Mouse (Mus musculus) midbrain, postnatal 0 days (tissue): ENCODE measurements at regions not wholly inside any gene's neighbourhood (a gene's known extent, or its start where the extent isn't known, plus 50 kb on each side); places are given as distances from the start of the nearest gene placed in this dataset.
A peak's percentile ranks its signal among the peaks of the same experiment; 100 is the strongest.

ENCODE experiments used
- ATAC-seq: fragments of 200-750 bp; cut with Nextera tagmentation; 2 replicates; pipeline ENCODE4 v1.8.0; 2017; ENCODE audit warnings: moderate number of reproducible peaks, mild to moderate bottlenecking, moderate TSS enrichment, moderate library complexity; ENCODE audit not compliant: low FRiP score
- DNase-seq: peaks from one replicate; pipeline ENCODE4 v3.0.0-alpha.2; 2015; ENCODE audit warnings: low spot score
- H3K27ac ChIP-seq: fragments of 300-500 bp; sonication (generic); 2 replicates; pipeline ENCODE4 v1.5.1; 2014; ENCODE audit warnings: low read depth, mild to moderate bottlenecking, low read length, mixed read lengths
- H3K27me3 ChIP-seq: fragments of 300-500 bp; sonication (generic); 2 replicates; pipeline ENCODE4 v1.6.1; 2014; ENCODE audit warnings: low read length, control low read depth, mixed read lengths; ENCODE audit not compliant: insufficient read depth
- H3K36me3 ChIP-seq: fragments of 300-500 bp; sonication (generic); 2 replicates; pipeline ENCODE4 v1.6.1; 2014; ENCODE audit warnings: low read length, control low read depth, mixed read lengths; ENCODE audit not compliant: insufficient read depth
- H3K4me1 ChIP-seq: fragments of 300-500 bp; sonication (generic); 2 replicates; pipeline ENCODE4 v1.6.1; 2014; ENCODE audit warnings: mild to moderate bottlenecking, control low read depth, antibody characterized with exemption, low read length, mixed read lengths; ENCODE audit not compliant: insufficient read depth
- H3K4me2 ChIP-seq: fragments of 300-500 bp; sonication (generic); 2 replicates; pipeline ENCODE4 v1.6.1; 2014; ENCODE audit warnings: low read depth, mild to moderate bottlenecking, low read length, mixed read lengths; ENCODE audit not compliant: poor library complexity, severe bottlenecking
- H3K4me3 ChIP-seq: fragments of 300-500 bp; sonication (generic); 2 replicates; pipeline ENCODE4 v1.5.1; 2014; ENCODE audit warnings: low read depth, mild to moderate bottlenecking, low read length, moderate library complexity
- H3K9ac ChIP-seq: fragments of 300-500 bp; sonication (generic); replicated peaks from 2 replicates; pipeline ENCODE4 v1.6.1; 2014; ENCODE audit warnings: mild to moderate bottlenecking, low read length, moderate library complexity, mixed read lengths; ENCODE audit not compliant: poor library complexity, severe bottlenecking
- H3K9me3 ChIP-seq: fragments of 300-500 bp; sonication (generic); 2 replicates; pipeline ENCODE4 v1.6.1; 2016; ENCODE audit warnings: low read length, control low read depth
- CTCF ChIP-seq: IDR thresholded peaks from 2 replicates; pipeline ENCODE4 v1.5.1; 2016; ENCODE audit warnings: antibody characterized with exemption, mild to moderate bottlenecking
- WGBS: fragments of 180-500 bp; shearing (Covaris S2); extraction: QIAGEN DNeasy Blood & Tissue Kit; methylation state at CpG from one replicate; pipeline ENCODE4 v1.1.7; 2014; 5-methylcytosine and 5-hydroxymethylcytosine counted together

DNA sequence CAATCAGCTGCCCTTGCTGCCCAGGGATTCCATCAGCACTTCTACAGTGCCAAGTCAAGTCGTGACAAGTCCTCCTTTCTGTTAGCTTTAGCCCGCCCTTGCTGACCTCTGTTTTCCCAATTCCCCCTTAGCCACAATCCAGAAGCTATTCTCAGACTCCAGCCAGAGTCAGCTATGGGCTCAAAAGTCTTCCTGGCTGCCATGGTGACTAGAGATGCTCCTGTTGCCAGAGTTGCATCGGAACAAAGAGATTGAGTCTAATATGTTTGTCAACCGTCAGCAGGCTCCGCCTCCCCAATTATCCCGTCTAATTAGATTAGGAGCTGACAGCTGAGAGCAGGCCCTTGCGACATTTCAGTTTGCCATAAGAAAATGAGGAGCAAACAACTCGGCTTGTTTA lies 462.9 kb downstream of the Prdm2 start:
- Histone ChIP-seq H3K27ac (no peak overlapping the region), H3K4me1 (no peaks in the 10 kb centered on the region), H3K9ac (no peak overlapping the region), H3K36me3 (no peaks in the 10 kb centered on the region), H3K4me3 (no peak overlapping the region), H3K4me2 (no peak overlapping the region), H3K9me3 (no peaks in the 10 kb centered on the region), H3K27me3 (no peaks in the 10 kb centered on the region)
- WGBS, result 20% methylated on average over 8 of the region's 8 CpGs
- TF ChIP-seq CTCF, result no peak
- ATAC-seq (no peak), DNase-seq (peak; percentile 78)

DNA sequence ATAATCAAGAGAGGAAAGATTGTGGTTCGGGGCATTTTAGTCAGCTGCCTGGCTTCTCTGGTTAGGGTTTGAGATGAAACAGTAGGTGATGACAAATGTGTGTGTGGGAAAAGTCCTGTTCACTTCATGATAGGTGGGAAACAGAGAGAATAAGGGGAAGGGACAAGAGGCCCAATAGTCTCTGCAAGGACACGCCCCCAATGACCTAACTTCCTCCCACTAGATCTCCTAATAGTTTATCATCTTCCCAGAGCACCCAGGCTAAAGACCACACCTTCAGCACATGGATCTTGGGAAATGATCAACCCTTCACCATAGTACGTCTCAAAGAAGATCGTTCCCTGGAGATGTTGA lies 484.3 kb upstream of the Kazn start:
- Histone ChIP-seq H3K27me3 (no peaks in the 10 kb centered on the region), H3K9ac (no peak overlapping the region), H3K4me1 (no peaks in the 10 kb centered on the region), H3K4me3 (no peak overlapping the region), H3K36me3 (no peaks in the 10 kb centered on the region), H3K9me3 (no peaks in the 10 kb centered on the region), H3K4me2 (no peak overlapping the region), H3K27ac (no peak overlapping the region)
- TF ChIP-seq CTCF, result no peak
- ATAC-seq (no peak), DNase-seq (no peak)
- WGBS, result 93% methylated on average over 4 of the region's 4 CpGs

DNA sequence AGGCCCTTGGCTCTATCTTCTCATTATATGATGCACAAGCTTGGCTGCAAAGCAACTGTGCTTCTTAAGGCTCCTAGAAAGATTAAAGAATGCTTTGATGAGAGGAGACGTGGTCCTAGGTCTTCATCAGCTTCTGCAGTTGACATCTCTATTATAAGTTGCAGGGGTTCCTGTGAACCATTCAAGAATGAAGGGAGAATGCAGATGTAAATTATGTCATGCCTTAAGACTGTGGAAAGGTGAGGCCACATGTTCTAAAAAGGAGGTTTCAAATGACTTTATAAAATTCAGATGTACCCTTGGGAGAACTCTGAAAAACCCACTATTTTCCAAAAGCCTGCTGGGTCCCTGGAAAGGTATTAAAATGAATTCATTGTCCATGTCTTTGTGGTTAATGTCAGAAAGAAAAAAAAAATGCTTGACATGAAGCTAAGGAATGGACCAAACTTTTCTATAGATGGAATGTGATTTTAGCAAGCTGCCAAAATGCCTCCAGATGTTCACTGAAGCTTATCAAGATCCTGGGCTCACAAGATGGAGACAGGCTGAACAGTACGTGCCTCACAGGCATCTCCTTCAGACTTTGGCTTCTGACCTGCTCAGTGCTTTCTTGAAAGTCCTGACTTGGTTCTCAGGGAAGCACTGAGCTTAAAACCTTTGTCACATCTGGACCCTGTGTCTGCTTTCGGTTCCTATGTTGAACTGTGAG lies 483.8 kb upstream of the Kazn start:
- no peak overlapping the region for H3K4me2 ChIP-seq
- H3K27me3 ChIP-seq, result no peaks in the 10 kb centered on the region
- TF ChIP-seq CTCF, result no peak
- ATAC-seq (no peak), DNase-seq (no peak)
- H3K36me3 ChIP-seq, result no peaks in the 10 kb centered on the region
- WGBS, result 47% methylated on average over 3 of the region's 3 CpGs
- no peak overlapping the region for H3K4me3 ChIP-seq
- no peaks in the 10 kb centered on the region for H3K4me1 ChIP-seq
- H3K27ac ChIP-seq, result no peak overlapping the region
- H3K9ac ChIP-seq, result no peak overlapping the region
- no peaks in the 10 kb centered on the region for H3K9me3 ChIP-seq

DNA sequence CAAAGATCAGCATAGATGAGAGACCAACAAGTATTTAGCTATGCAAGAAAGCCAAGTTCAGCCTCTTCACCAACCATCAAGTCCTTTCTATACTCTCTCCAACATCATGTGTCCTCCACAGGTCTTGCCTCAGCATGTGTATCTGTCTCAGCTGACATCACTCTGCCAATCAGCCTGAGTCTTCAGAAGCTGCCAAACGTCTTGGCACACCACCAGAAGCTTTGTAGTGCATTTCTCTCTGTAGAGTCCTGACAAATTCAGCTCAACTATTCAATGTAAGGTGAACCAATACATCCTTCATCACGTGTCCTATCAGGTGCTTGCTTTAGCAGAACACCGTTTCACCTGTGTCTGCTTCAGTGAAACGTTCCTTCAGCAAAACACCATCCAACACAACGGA lies 462.4 kb upstream of the Kazn start:
- Histone ChIP-seq H3K4me3 (no peak overlapping the region), H3K4me2 (no peak overlapping the region), H3K9ac (no peak overlapping the region), H3K27ac (no peak overlapping the region), H3K4me1 (no peaks in the 10 kb centered on the region), H3K9me3 (no peaks in the 10 kb centered on the region), H3K27me3 (no peaks in the 10 kb centered on the region), H3K36me3 (no peaks in the 10 kb centered on the region)
- no peak for TF ChIP-seq CTCF
- no peak for DNase-seq
- no peak for ATAC-seq
- 90% methylated on average over 5 of the region's 5 CpGs for WGBS

DNA sequence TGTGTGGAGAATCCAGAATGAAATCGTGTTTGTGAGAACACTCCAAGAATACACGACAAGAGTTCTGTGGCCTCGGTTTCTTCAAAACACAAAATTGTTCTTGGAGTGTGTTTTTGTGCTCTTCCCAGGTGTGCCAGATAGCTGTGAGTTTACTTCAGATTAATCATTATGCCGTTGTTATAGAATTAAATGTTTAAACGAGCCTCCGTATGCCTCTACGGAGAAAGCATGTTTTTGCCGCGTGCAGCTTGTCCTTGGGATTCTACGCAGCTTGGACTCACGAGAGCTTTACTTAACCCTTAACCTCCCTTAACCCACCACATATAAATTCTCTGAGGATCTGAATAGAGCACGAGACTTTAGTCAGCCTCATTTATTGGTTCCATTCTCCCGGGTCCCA lies 455.7 kb upstream of the Kazn start:
- H3K4me2 ChIP-seq, result no peak overlapping the region
- H3K27me3 ChIP-seq, result no peaks in the 10 kb centered on the region
- H3K9me3 ChIP-seq, result no peaks in the 10 kb centered on the region
- TF ChIP-seq CTCF, result no peak
- ATAC-seq (no peak), DNase-seq (no peak)
- no peak overlapping the region for H3K4me3 ChIP-seq
- no peak overlapping the region for H3K9ac ChIP-seq
- no peak overlapping the region for H3K27ac ChIP-seq
- 50% methylated on average over 13 of the region's 13 CpGs for WGBS
- H3K36me3 ChIP-seq, result no peaks in the 10 kb centered on the region
- H3K4me1 ChIP-seq, result no peaks in the 10 kb centered on the region

DNA sequence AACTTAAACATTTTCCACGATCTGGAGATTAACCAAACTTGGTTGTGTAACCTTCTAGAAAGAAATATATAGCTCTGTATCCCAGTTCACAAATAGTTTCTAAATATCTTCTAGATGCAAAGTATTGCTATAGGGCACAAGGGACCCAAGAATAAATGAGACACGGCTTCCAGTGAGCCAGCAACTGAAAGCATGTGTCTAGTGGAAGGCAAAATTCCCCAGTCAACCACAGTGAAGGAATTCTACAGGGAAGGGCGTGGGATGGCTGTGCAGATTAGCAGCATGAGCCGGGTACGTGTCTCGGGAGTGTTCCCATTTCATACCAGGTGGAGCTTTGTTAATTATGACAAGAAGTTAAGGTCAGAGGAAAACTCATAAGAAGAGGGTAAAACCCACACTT lies 449.0 kb upstream of the Kazn start:
- H3K4me2 ChIP-seq, result no peak overlapping the region
- H3K27ac ChIP-seq, result no peak overlapping the region
- no peaks in the 10 kb centered on the region for H3K9me3 ChIP-seq
- H3K36me3 ChIP-seq, result no peaks in the 10 kb centered on the region
- no peak overlapping the region for H3K9ac ChIP-seq
- no peak for DNase-seq
- no peak overlapping the region for H3K4me3 ChIP-seq
- 81% methylated on average over 6 of the region's 6 CpGs for WGBS
- no peak for ATAC-seq
- H3K27me3 ChIP-seq, result no peaks in the 10 kb centered on the region
- no peak for TF ChIP-seq CTCF
- H3K4me1 ChIP-seq, result no peaks in the 10 kb centered on the region
